Mouse (Mus musculus): Measurements from ENCODE around the gene Gpx5. TPM values are rescaled to one million over a fixed set of nuclear protein-coding genes. Genes with fewer than 3 reads are reported as not detected.
"Not testable (repeated sequence)": the region's sequence is repeated elsewhere in the genome, so short reads cannot be mapped to it uniquely, and the experiment has no call there.

Gene Gpx5
- polyA plus RNA-seq, 1 experiment from 2014 or later, result not detected

- peaks cover 29% of the 10 kb centered on the region for H3K27me3 ChIP-seq
- 92% methylated on average over 2 of the region's 2 CpGs for WGBS
- H3K27ac ChIP-seq, result no peak overlapping the region
- H3K9ac ChIP-seq (replicated peaks), result no peak overlapping the region
- no peaks in the 10 kb centered on the region for H3K36me3 ChIP-seq
- no peaks in the 10 kb centered on the region for H3K9me3 ChIP-seq
- ATAC-seq, result no peak
- H3K4me1 ChIP-seq (replicated peaks), result no peaks in the 10 kb centered on the region
- H3K4me2 ChIP-seq (replicated peaks), result no peak overlapping the region
- no peak overlapping the region for H3K4me3 ChIP-seq (replicated peaks)
These were observed 46.3 kb downstream of the Gpx5 start for GRCm38 (mm10) chr13:21246276-21246675.

- not testable (repeated sequence) for H3K4me3 ChIP-seq (replicated peaks); H3K9ac ChIP-seq (replicated peaks); H3K27ac ChIP-seq; H3K4me1 ChIP-seq (replicated peaks); H3K4me2 ChIP-seq (replicated peaks); H3K9me3 ChIP-seq; H3K36me3 ChIP-seq; ATAC-seq
- peaks cover 26% of the 10 kb centered on the region for H3K27me3 ChIP-seq
- WGBS, result 45% methylated on average over 1 of the region's 1 CpGs
These were observed 47.6 kb downstream of the Gpx5 start for GRCm38 (mm10) chr13:21244967-21245366.

GRCm38 (mm10) chr13:21244089-21244488 lies 48.4 kb downstream of the Gpx5 start:
- Histone ChIP-seq H3K9ac (replicated peaks) (no peak overlapping the region), H3K4me3 (replicated peaks) (no peak overlapping the region), H3K9me3 (no peaks in the 10 kb centered on the region), H3K27ac (no peak overlapping the region), H3K36me3 (no peaks in the 10 kb centered on the region), H3K4me2 (replicated peaks) (no peak overlapping the region), H3K27me3 (peaks cover 24% of the 10 kb centered on the region), H3K4me1 (replicated peaks) (no peaks in the 10 kb centered on the region)
- 87% methylated on average over 5 of the region's 5 CpGs for WGBS
- ATAC-seq, result no peak

GRCm38 (mm10) chr13:21243196-21243595 lies 49.3 kb downstream of the Gpx5 start:
- no peak overlapping the region for H3K9ac ChIP-seq (replicated peaks)
- peaks cover 22% of the 10 kb centered on the region for H3K27me3 ChIP-seq
- no peaks in the 10 kb centered on the region for H3K36me3 ChIP-seq
- H3K4me3 ChIP-seq (replicated peaks), result no peak overlapping the region
- WGBS, result 19% methylated on average over 13 of the region's 13 CpGs
- peak overlapping the region; percentile 23; the same call in 1 of the 2 replicates for H3K4me2 ChIP-seq (replicated peaks)
- no peak overlapping the region for H3K27ac ChIP-seq
- no peaks in the 10 kb centered on the region for H3K4me1 ChIP-seq (replicated peaks)
- no peak for ATAC-seq
- H3K9me3 ChIP-seq, result no peaks in the 10 kb centered on the region

- Histone ChIP-seq H3K27me3 (peaks cover 22% of the 10 kb centered on the region), H3K36me3 (no peaks in the 10 kb centered on the region), H3K9me3 (no peaks in the 10 kb centered on the region), H3K27ac (no peak overlapping the region), H3K4me1 (replicated peaks) (no peaks in the 10 kb centered on the region), H3K4me3 (replicated peaks) (no peak overlapping the region), H3K4me2 (replicated peaks) (peak overlapping the region; percentile 23; the same call in 1 of the 2 replicates), H3K9ac (replicated peaks) (no peak overlapping the region)
- 5% methylated on average over 16 of the region's 16 CpGs for WGBS
- no peak for ATAC-seq
These were observed 50.0 kb downstream of the Gpx5 start for GRCm38 (mm10) chr13:21242408-21243125.

GRCm38 (mm10) chr13:21240788-21241187 lies 51.7 kb downstream of the Gpx5 start:
- Histone ChIP-seq H3K4me1 (replicated peaks) (no peaks in the 10 kb centered on the region), H3K4me3 (replicated peaks) (no peak overlapping the region), H3K9ac (replicated peaks) (no peak overlapping the region), H3K27me3 (peaks cover 23% of the 10 kb centered on the region), H3K9me3 (no peaks in the 10 kb centered on the region), H3K36me3 (no peaks in the 10 kb centered on the region), H3K27ac (no peak overlapping the region), H3K4me2 (replicated peaks) (no peak overlapping the region)
- ATAC-seq, result no peak
- WGBS, result 8% methylated on average over 7 of the region's 7 CpGs

GRCm38 (mm10) chr13:21237161-21237560 lies 55.4 kb downstream of the Gpx5 start:
- no peak overlapping the region for H3K4me2 ChIP-seq (replicated peaks)
- ATAC-seq, result no peak
- 0 out of 2 replicates have a peak, but pooled peaks cover 9% of the 10 kb centered on the region for H3K27me3 ChIP-seq
- WGBS, result 87% methylated on average over 6 of the region's 6 CpGs
- H3K4me1 ChIP-seq (replicated peaks), result 0 out of 2 replicates have a peak, but pooled peaks cover 7% of the 10 kb centered on the region
- no peak overlapping the region for H3K9ac ChIP-seq (replicated peaks)
- H3K36me3 ChIP-seq, result no peaks in the 10 kb centered on the region
- H3K9me3 ChIP-seq, result no peaks in the 10 kb centered on the region
- H3K4me3 ChIP-seq (replicated peaks), result no peak overlapping the region
- H3K27ac ChIP-seq, result no peak overlapping the region

- ATAC-seq, result no peak
- no peak overlapping the region for H3K4me3 ChIP-seq (replicated peaks)
- WGBS, result 78% methylated on average over 2 of the region's 2 CpGs
- 0 out of 2 replicates have a peak, but pooled peaks cover 11% of the 10 kb centered on the region for H3K27me3 ChIP-seq
- H3K4me2 ChIP-seq (replicated peaks), result no peak overlapping the region
- H3K36me3 ChIP-seq, result no peaks in the 10 kb centered on the region
- H3K27ac ChIP-seq, result no peak overlapping the region
- H3K4me1 ChIP-seq (replicated peaks), result 0 out of 2 replicates have a peak, but pooled peaks cover 7% of the 10 kb centered on the region
- no peak overlapping the region for H3K9ac ChIP-seq (replicated peaks)
- H3K9me3 ChIP-seq, result no peaks in the 10 kb centered on the region
These were observed 55.8 kb downstream of the Gpx5 start for GRCm38 (mm10) chr13:21236714-21237113.

Other genes with a start within 250 kb of the Gpx5 start
- gene Olfr1370, start 217.8 kb downstream of the Gpx5 start, polyA plus RNA-seq (2015; fragmentation: Nextera tagmentation; extraction: Ambion mirVana), result not detected in 2 replicates
- gene Olfr1369-ps1, start 181.2 kb downstream of the Gpx5 start, polyA plus RNA-seq (2015; fragmentation: Nextera tagmentation; extraction: Ambion mirVana), result 0.05 TPM in 1 of 2 replicates, not detected in the other
- gene Olfr263, start 163.1 kb downstream of the Gpx5 start, polyA plus RNA-seq (2015; fragmentation: Nextera tagmentation; extraction: Ambion mirVana), result not detected in 2 replicates
- gene Olfr1368, start 146.9 kb downstream of the Gpx5 start, polyA plus RNA-seq (2015; fragmentation: Nextera tagmentation; extraction: Ambion mirVana), result not detected in 2 replicates
- 87.2 and 95.5 TPM in 2 replicates for gene Trim27, start 113.3 kb downstream of the Gpx5 start, polyA plus RNA-seq (2015; fragmentation: Nextera tagmentation; extraction: Ambion mirVana)
- not detected in 2 replicates for gene Gpx6, start 19.4 kb upstream of the Gpx5 start, polyA plus RNA-seq (2015; fragmentation: Nextera tagmentation; extraction: Ambion mirVana)
- not detected in 2 replicates for gene Olfr1367, start 54.2 kb upstream of the Gpx5 start, polyA plus RNA-seq (2015; fragmentation: Nextera tagmentation; extraction: Ambion mirVana)
- gene Zscan12, start 70.1 kb upstream of the Gpx5 start, polyA plus RNA-seq (2015; fragmentation: Nextera tagmentation; extraction: Ambion mirVana), result 15.5 and 16.8 TPM in 2 replicates
- 94.9 and 95.7 TPM in 2 replicates for gene Zkscan3, start 110.0 kb upstream of the Gpx5 start, polyA plus RNA-seq (2015; fragmentation: Nextera tagmentation; extraction: Ambion mirVana)
- gene Pgbd1, start 148.3 kb upstream of the Gpx5 start, polyA plus RNA-seq (2015; fragmentation: Nextera tagmentation; extraction: Ambion mirVana), result 4.5 and 5.8 TPM in 2 replicates
- 25.8 and 25.9 TPM in 2 replicates for gene Zscan26, start 161.0 kb upstream of the Gpx5 start, polyA plus RNA-seq (2015; fragmentation: Nextera tagmentation; extraction: Ambion mirVana)
- gene Nkapl, start 175.8 kb upstream of the Gpx5 start, polyA plus RNA-seq (2015; fragmentation: Nextera tagmentation; extraction: Ambion mirVana), result 3.8 and 4.1 TPM in 2 replicates
- 9.4 and 9.5 TPM in 2 replicates for gene Zkscan4, start 186.2 kb upstream of the Gpx5 start, polyA plus RNA-seq (2015; fragmentation: Nextera tagmentation; extraction: Ambion mirVana)
- gene Gm10065, start 186.7 kb upstream of the Gpx5 start, polyA plus RNA-seq (2015; fragmentation: Nextera tagmentation; extraction: Ambion mirVana), result 3.7 TPM in 1 of 2 replicates, not detected in the other
- 0.46 and 0.57 TPM in 2 replicates for gene AK157302, start 202.5 kb upstream of the Gpx5 start, polyA plus RNA-seq (2015; fragmentation: Nextera tagmentation; extraction: Ambion mirVana)
- 5.9 and 7.4 TPM in 2 replicates for gene Gm11273, start 208.7 kb upstream of the Gpx5 start, polyA plus RNA-seq (2015; fragmentation: Nextera tagmentation; extraction: Ambion mirVana)
- 6.7 and 7.1 TPM in 2 replicates for gene Zkscan8, start 238.4 kb upstream of the Gpx5 start, polyA plus RNA-seq (2015; fragmentation: Nextera tagmentation; extraction: Ambion mirVana)

All from midbrain, embryonic 13.5 days (tissue).